Mouse (Mus musculus): ENCODE measurements around the gene Frmpd1.

DNA sequence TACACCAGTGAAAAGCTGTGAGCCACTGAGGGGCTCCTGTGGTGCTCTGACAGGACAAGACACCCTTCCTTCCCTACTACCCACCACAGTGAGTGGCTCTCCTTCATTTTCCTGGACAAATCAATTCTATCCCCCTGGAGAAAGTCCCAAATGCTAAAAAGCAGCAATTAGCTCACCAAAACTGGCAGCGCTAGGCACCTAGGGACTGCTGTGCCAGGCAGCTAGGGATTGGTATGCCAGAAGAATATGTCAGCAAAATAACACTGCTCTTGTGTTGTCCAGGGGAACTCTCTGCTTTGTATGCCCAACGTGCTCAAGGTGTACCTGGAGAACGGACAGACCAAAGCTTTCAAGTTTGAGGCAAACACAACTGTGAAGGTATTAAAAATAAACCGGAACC, 76.9 kb downstream of the Frmpd1 start:
- TF ChIP-seq GATA1 (IDR thresholded peaks at IDR 0.05; ENCODE audit: borderline replicate concordance, low read length) (no peak), CTCF (IDR thresholded peaks at IDR 0.05; ENCODE audit: low read depth, low read length) (no peak), TAL1 (conservative IDR thresholded peaks at IDR 0.05; ENCODE audit: low read depth, low read length) (no peak)
